Mouse (Mus musculus): ENCODE measurements around the gene 4930432M17Rik.
A peak's percentile ranks its signal among the peaks of the same experiment; 100 is the strongest.

The 4930432M17Rik gene

DNA sequence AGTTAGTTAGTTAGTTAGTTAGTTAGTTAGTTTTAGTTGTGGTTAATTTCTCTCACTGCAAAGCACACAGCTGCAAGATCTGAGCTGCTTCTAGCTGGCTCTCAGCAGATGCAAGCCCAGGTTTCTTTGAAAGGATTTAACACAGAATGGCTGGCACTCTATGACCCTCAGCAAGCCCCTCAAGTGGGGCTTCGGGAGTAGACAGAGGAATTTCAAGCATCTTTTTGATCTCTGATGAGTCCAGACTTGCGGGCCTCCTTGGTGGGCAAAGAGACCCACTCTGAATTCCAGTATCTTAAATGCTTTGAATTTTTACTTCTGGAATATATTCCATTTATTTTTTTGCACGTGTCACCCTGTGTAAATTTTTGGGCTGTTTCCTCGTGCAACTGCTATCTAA is 8.4 kb downstream of the 4930432M17Rik start:
- DNase-seq = no peak

- DNase-seq = no peak
Measured at GRCm38 (mm10) chr3:121679443-121679842, 8.9 kb downstream of the 4930432M17Rik start.

GRCm38 (mm10) chr3:121680187-121680586 is 9.6 kb downstream of the 4930432M17Rik start:
- no peak for DNase-seq

DNA sequence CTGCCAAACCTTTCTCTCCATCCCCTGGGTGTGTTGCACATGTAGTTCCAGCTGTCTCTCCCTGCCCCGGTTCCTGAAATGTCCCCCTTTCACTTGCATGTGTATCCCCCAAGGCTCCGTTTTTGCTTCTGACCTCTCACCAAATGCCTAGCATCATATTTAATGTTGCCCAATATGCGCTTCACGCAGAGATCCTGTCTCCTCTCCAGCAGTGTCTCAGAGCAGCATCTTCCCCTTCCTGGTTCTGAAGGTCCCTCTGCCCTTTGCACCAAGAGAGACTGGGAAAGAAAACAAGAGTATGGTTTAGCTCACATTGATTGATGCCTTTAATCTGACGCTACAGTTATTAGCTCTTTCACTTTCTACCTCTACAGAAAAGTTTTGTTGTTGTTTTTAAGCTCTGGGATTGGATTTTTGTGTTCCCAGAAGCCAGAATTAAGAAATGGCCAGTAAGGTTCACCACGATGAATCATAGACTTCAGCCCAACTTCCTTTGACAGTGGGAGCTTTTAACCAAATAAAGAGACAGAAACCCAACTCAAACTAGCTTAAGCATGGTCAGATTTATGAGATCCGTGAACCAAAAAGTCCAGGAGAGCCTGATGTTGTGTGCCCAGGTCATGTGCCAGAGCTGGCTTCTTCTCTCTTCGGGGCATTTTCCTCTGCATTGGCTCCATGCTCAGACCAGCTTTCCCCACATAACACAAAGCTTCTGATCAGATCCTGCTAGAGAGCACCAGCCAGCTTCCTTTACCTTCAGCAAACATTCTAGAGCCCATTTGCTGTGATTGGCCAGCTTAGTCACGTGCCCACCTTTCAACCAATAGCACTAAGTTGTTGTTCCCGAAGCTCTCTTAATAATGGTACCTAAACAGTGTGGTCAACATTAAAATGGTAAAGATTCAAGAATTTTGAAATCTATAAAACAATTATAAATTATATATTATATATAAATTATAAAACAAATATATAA is 12.2 kb downstream of the 4930432M17Rik start:
- no peak for DNase-seq

- no peak for DNase-seq
Measured at GRCm38 (mm10) chr3:121684552-121684951, 14.0 kb downstream of the 4930432M17Rik start.

DNA sequence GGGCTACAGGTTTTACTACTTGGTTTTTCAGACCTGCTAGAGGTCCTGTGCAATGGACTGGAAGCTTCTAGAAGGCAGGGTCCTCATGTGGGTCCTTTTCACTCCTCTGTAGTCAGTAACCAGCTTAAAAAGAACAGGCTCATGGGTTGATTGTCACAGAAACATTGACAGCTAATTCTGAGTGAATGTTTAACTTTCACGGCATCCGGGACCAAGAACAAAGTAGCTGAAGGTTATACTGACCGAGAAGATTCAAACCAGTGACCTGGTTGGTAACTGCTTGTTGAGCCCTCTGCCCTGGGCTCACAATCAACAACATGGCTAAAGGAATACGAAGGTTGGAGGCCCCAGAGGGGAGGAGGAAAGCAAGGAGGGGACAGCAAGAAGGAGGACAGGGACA is 14.4 kb downstream of the 4930432M17Rik start:
- DNase-seq = no peak

GRCm38 (mm10) chr3:121685985-121686384 is 15.4 kb downstream of the 4930432M17Rik start:
- DNase-seq = no peak

DNA sequence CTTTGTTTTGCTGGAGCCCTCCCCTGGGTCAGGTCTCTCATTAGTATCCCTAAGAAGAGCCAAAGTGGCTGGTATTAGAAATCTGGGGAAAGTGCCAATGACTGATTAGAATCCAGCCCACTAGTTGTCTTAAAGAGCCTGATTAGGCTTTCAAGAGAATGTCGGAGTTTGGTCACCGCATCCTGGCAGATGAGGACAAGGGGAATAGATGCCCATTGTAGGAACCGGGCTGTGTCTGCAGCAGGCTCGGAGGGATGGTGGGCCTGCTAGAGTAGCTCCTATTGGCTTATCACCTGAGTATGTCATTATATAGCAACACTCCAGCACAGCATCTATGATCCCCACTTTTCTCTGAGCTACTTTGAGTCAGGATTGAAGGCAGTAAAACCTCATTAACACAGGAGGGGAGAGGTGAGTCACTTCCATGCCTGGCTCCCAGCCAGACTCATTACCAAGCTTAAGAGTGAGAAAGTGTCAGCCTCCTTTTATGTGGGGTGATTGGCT is 15.9 kb downstream of the 4930432M17Rik start:
- DNase-seq = no peak

DNA sequence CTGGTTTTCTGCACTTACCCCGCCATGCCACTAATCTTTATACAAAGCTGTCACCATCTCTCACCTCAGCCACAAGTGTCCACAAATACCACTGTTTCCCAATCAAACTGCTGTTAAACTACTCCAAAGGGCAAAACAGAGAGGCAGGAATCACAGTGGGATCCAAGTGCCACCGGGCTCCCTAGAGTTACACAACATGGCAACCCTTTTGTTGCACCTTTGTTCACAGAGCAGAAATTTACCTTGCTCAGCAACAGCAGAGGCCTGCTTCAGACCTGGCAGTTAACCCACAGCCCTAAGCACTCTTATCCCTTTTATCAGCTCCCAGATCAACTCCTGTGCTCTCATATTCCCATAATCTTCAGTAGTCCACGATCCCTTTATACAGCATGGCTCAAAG is 17.2 kb downstream of the 4930432M17Rik start:
- no peak for DNase-seq

GRCm38 (mm10) chr3:121689029-121689428 is 18.5 kb downstream of the 4930432M17Rik start:
- DNase-seq = no peak

DNA sequence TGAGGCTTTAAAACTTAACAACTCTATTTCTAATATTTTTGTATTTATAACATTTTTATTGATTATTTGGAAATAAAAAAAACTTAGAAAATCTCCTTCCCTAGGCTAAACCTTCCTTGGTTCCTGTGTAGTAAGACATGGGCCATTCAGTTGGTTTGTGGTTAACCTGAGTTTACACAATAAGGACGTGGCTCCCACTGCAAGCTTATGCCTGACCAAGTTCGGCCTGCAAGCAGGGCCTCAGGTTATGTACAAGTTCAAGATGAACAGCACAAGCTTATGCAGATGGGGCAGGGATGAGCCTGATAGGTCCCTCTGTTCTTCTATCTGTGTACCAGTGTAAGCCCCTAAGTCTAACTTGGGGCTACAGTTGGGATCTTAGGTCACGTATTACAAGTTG is 19.1 kb downstream of the 4930432M17Rik start:
- no peak for DNase-seq

DNA sequence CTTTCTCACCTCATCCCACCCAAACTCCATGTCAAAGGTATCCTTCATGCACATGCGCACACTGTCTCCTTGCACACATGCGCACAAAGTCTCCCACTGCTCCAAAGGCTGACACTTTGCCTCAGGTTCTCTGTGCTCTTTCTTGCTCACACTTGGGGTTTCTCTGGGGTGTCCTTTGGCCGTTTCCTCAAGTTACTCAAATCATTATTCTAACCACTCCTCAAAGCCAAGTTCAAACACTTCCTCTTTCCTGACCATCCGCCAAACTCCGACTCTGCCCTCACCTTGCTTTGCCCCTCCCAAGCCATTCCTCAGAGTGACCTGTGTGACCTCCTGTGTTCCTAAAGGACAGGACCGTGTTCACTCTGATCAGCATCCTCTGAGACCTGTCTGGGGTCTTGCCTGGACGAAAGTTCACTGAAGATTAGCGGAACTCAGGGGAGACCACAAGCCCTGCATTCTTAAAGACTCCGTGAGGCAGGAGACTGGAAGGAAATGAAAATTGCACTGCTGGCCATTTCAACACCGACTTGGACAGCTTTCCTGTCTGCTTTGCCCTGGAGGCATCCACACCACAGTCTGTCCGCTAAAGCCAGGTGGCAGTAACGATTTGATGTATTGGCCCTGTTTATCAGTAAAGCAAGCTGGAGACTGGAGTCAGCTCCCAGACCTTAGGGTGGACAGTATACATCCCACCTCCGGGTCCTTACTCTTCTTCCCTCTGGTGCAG is 22.6 kb downstream of the 4930432M17Rik start:
- DNase-seq = no peak

DNA sequence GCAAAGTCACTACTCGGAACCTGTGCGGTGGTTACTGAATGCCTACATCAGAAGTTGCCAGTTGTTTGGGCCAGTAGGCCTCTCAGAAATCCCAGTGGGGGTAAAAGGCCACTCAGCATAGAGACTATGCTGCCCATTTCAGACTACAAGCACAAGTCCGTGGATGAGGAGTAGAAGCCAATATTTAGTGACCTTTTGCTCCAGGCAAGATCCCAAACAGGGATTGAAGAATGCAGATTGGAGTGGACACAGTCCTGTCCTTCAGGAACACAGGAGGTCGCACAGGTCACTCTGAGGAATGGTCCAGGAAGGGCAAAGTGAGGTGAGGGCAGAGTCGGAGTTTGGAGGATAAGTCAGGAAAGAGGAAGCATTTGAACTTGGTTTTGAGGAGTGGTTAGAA is 23.2 kb downstream of the 4930432M17Rik start:
- DNase-seq = no peak

DNA sequence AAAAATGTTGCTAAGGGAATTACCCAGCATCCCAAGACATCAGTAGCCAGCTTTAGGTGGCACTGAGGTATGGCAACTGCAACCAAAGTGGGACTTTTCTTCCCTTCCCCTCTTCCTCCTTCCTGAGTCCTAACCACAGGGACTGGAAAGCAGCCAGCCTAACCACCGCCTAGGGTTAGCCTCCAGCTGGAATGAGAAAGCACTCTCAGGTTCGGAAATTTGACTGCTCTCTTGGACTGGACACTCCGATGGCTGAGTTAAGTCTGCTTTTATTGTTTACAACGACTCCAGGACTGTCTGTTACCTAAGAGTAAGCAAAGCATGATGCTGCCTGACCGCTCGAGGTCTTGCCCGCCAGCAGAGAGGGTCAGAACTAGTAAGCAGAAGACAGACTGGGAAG is 26.6 kb downstream of the 4930432M17Rik start:
- DNase-seq = peak; percentile 33

DNA sequence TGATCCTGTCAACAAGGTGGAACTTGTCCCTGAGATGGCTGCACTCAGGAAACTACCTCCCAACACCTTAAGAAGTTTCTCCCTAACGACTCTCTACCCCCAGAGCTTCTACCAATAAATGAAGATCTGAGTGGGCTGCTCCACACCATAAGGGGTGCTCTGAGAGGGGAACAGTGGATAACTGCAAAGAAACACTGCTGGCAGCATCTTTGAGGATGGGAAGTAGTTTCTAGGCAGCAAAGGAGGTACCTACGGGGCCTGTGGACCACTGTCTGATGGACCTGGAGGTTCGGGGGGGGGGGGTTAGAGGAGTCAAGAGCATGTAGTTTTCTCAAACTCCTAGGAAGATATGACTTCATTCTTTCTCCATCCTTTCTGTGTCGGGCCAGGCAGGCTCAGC is 28.8 kb downstream of the 4930432M17Rik start:
- no peak for DNase-seq

GRCm38 (mm10) chr3:121699849-121700248 is 29.3 kb downstream of the 4930432M17Rik start:
- DNase-seq = no peak

DNA sequence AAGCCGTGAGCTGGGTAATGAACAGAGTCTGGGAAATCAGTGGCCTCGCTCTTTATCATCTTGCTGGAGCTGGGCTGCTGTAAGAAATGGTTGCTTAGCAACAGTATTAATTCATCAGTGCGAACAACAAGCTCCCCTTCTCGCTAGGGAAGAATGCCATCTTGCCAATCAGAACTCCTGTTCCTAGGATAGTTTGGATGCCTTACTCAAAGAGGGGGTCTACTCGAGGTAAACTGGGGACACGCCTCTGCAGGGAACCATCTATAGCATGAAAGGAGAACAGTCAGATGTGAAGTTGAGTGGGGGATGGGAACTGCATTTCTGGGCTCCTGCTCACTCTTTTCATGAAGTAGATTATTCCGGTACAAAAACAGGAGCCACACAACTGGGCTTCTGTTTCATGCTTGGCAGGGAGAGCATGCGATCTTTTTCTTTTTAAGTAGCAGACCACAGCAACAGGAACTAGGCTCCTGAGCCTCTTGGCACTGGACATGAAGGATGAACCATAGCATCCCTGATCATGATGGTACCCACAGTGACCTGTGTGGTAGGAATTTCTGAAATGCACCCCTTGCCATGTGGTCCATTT is 29.9 kb downstream of the 4930432M17Rik start:
- no peak for DNase-seq

- no peak for DNase-seq
Measured at GRCm38 (mm10) chr3:121703155-121703879, 32.8 kb downstream of the 4930432M17Rik start.

DNA sequence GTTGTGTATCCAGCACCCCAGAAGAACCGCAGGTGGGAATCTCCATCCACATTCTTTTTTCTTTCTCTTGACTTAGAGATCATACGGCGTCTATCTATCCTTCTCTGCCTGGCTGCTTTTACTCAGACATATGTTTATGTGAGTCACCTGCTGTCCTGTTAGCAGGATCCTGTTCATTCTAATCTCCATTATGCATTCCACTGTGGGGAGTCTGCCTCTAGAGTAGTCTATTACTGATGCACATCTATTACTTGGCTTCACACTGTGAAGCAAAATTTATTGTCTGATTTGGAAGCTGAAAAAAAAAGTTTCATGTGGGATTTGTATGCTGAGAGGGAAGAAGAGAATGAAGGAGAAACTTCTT is 33.3 kb downstream of the 4930432M17Rik start:
- no peak for DNase-seq

GRCm38 (mm10) chr3:121706087-121706486 is 35.5 kb downstream of the 4930432M17Rik start:
- DNase-seq = no peak

DNA sequence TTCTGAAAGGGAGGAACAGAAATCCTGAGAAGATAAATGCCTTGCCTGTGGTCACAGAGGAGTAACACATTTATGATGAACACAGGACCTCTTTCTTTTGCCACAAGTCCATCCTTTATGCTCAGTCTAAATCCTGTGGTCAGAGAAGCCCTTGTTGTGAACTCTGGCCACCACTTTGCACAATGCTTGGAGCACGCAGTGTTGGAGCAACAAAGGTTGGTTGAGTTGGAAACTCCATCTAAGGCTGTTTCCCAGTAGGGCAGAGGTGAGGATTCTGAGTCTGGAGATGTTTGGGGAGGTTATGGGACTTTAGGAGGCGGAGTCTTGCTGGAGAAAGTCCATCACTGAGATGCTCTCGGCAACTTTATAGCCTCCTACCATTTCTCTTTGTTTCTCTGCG is 36.5 kb downstream of the 4930432M17Rik start:
- no peak for DNase-seq

DNA sequence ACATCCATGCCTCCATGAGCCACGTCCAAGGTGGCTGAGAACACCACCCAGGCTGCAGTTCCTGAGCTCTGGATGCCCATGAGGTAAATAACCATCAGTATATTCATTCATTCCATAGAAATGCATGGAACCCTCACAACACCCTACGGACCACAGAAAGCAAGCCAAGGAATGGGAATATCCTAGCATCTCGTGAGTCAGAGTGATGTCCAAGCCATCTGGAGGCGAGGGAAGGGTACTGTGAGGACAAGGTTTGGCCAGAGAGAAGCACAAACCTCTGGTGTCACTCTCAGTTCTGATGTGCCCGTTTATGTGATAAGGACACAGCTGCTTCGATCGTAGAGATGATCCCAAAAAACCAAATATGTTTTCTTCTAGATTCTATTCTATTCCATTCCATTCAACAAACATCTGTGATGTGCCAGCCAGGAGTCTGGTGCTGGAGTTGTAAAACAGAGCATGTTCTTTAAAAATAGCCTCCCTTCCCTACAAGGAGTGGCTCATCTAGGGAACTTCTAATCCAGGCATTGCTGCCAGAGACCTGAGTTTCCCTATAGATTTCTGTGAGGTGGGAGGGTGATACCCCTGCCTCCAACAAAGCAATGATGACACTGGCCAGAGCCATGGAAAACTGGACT is 40.5 kb downstream of the 4930432M17Rik start:
- no peak for DNase-seq
